Mouse (Mus musculus) CH12.LX (cell line): Measurements from ENCODE around the gene Slc26a8. TPM values are rescaled to one million over a fixed set of nuclear protein-coding genes. Genes with fewer than 3 reads are reported as not detected.

Source experiments
- DNase-seq: peaks from one replicate; pipeline ENCODE4 v3.0.0-alpha.2; 2013; ENCODE audit errors: extremely low read depth
- H3K27ac ChIP-seq: 2 replicates; pipeline ENCODE4 v1.5.1; 2012; ENCODE audit warnings: low read depth, mild to moderate bottlenecking, control low read depth, moderate library complexity; ENCODE audit not compliant: insufficient read depth
- H3K27me3 ChIP-seq: replicated peaks from 2 replicates; pipeline ENCODE3; 2012; ENCODE audit warnings: inconsistent platforms
- H3K36me3 ChIP-seq, 2 experiments: replicated peaks in 1 of 2; 2 replicates each; pipeline versions ENCODE3 to v1.6.1; 2012; ENCODE audit warnings: inconsistent platforms in 1 of 2, low read length in 1 of 2, mild to moderate bottlenecking in 1 of 2, mixed read lengths in 1 of 2, moderate library complexity in 1 of 2; ENCODE audit not compliant: control insufficient read depth in 1 of 2, insufficient read depth in 1 of 2
- H3K4me1 ChIP-seq, 2 experiments: 2 replicates each; pipeline ENCODE4 v1.6.1; 2012; ENCODE audit warnings: inconsistent platforms in 1 of 2, moderate library complexity in 1 of 2; ENCODE audit not compliant: insufficient read depth in 2 of 2, control insufficient read depth in 1 of 2
- H3K4me2 ChIP-seq: 2 replicates; pipeline ENCODE4 v1.6.1; 2012; ENCODE audit warnings: low read depth, mild to moderate bottlenecking, control low read depth; ENCODE audit not compliant: poor library complexity, insufficient read depth, severe bottlenecking
- H3K4me3 ChIP-seq, 3 experiments: fragments of 150-350 bp in 1 of 3; sonication (generic) in 1 of 3; replicated peaks in 1 of 3; 2 replicates each; pipeline versions ENCODE3 to v1.5.1; 2011 to 2012; ENCODE audit warnings: low read depth in 2 of 3, low read length in 2 of 3, mild to moderate bottlenecking in 2 of 3, moderate library complexity in 2 of 3, control low read depth in 1 of 3, improper control_type of control experiment in 1 of 3, inconsistent platforms in 1 of 3, mixed read lengths in 1 of 3; ENCODE audit not compliant: poor library complexity in 1 of 3
- H3K79me2 ChIP-seq: replicated peaks from 2 replicates; pipeline ENCODE4 v1.6.1; 2012; ENCODE audit warnings: mild to moderate bottlenecking, moderate library complexity; ENCODE audit not compliant: control insufficient read depth, poor library complexity, insufficient read depth, severe bottlenecking; ENCODE audit errors: extremely low read depth
- H3K9ac ChIP-seq: 2 replicates; pipeline ENCODE4 v1.6.1; 2012; ENCODE audit warnings: low read depth, mild to moderate bottlenecking, control low read depth, moderate library complexity; ENCODE audit not compliant: insufficient read depth
- H3K9me3 ChIP-seq: replicated peaks from 2 replicates; pipeline ENCODE3; 2012; ENCODE audit warnings: low read length, inconsistent platforms, mixed read lengths
- CHD1 ChIP-seq: IDR thresholded peaks from 2 replicates; pipeline ENCODE4 v1.6.1; 2012; ENCODE audit warnings: low read depth, low read length, improper control_type of control experiment, inconsistent platforms
- CHD2 ChIP-seq: IDR thresholded peaks from 2 replicates; pipeline ENCODE4 v1.6.1; 2011; ENCODE audit warnings: low read length, improper control_type of control experiment
- CTCF ChIP-seq, 2 experiments: IDR thresholded peaks in 1 of 2; conservative IDR thresholded peaks in 1 of 2; 2 replicates each; pipeline ENCODE4 v1.5.1; 2011 to 2012; ENCODE audit warnings: low read depth in 2 of 2, low read length in 2 of 2, improper control_type of control experiment in 1 of 2, inconsistent platforms in 1 of 2, mild to moderate bottlenecking in 1 of 2, moderate library complexity in 1 of 2
- E2F4 ChIP-seq: IDR thresholded peaks from 2 replicates; pipeline ENCODE4 v1.6.1; 2011; ENCODE audit warnings: low read depth, low read length, improper control_type of control experiment; ENCODE audit not compliant: insufficient replicate concordance
- ELF1 ChIP-seq: IDR thresholded peaks from 2 replicates; pipeline ENCODE4 v1.6.1; 2014; ENCODE audit warnings: low read depth, mild to moderate bottlenecking, inconsistent platforms, low read length, improper control_type of control experiment
- EP300 ChIP-seq: IDR thresholded peaks from 2 replicates; pipeline ENCODE4 v1.6.1; 2011; ENCODE audit warnings: low read length, improper control_type of control experiment
- HCFC1 ChIP-seq: IDR thresholded peaks from 2 replicates; pipeline ENCODE4 v1.6.1; 2012; ENCODE audit warnings: low read depth, mild to moderate bottlenecking, inconsistent platforms, low read length, improper control_type of control experiment
- IRF4 ChIP-seq: IDR thresholded peaks from 2 replicates; pipeline ENCODE4 v1.6.1; 2014; ENCODE audit warnings: low read depth, mild to moderate bottlenecking, inconsistent platforms, low read length, improper control_type of control experiment
- JUN ChIP-seq: IDR thresholded peaks from 2 replicates; pipeline ENCODE4 v1.6.1; 2011; ENCODE audit warnings: low read depth, mild to moderate bottlenecking, low read length, improper control_type of control experiment, moderate library complexity; ENCODE audit not compliant: insufficient read depth
- JUND ChIP-seq: conservative IDR thresholded peaks from 2 replicates; pipeline ENCODE4 v1.6.1; 2011; ENCODE audit warnings: low read depth, low read length, improper control_type of control experiment
- MYC ChIP-seq: IDR thresholded peaks from 2 replicates; pipeline ENCODE4 v1.6.1; 2011; ENCODE audit warnings: low read depth, mild to moderate bottlenecking, improper control_type of control experiment, low read length
- NELFE ChIP-seq: IDR thresholded peaks from 2 replicates; pipeline ENCODE4 v1.6.1; 2011; ENCODE audit warnings: low read depth, low read length, improper control_type of control experiment
- PAX5 ChIP-seq: IDR thresholded peaks from 2 replicates; pipeline ENCODE4 v1.6.1; 2012; ENCODE audit warnings: low read length, inconsistent platforms, mixed read lengths
- POLR2A ChIP-seq: IDR thresholded peaks from 2 replicates; pipeline ENCODE4 v1.6.1; 2011; ENCODE audit warnings: low read depth, mild to moderate bottlenecking, improper control_type of control experiment, low read length
- RAD21 ChIP-seq: IDR thresholded peaks from 2 replicates; pipeline ENCODE4 v1.6.1; 2011; ENCODE audit warnings: low read depth, mild to moderate bottlenecking, low read length, improper control_type of control experiment, moderate library complexity
- RCOR1 ChIP-seq: conservative IDR thresholded peaks from 2 replicates; pipeline ENCODE4 v1.6.1; 2012; ENCODE audit warnings: low read depth, mild to moderate bottlenecking, inconsistent platforms, low read length, improper control_type of control experiment
- SMC3 ChIP-seq: IDR thresholded peaks from 2 replicates; pipeline ENCODE4 v1.6.1; 2011; ENCODE audit warnings: low read depth, low read length, improper control_type of control experiment
- TBP ChIP-seq: conservative IDR thresholded peaks from 2 replicates; pipeline ENCODE4 v1.6.1; 2011; ENCODE audit warnings: low read depth, low read length, improper control_type of control experiment
- UBTF ChIP-seq: IDR thresholded peaks from 2 replicates; pipeline ENCODE4 v1.6.1; 2012; ENCODE audit warnings: low read depth, mild to moderate bottlenecking, inconsistent platforms, low read length, improper control_type of control experiment, moderate library complexity
- USF1 ChIP-seq: IDR thresholded peaks from 2 replicates; pipeline ENCODE4 v1.6.1; 2014; ENCODE audit warnings: low read depth, mild to moderate bottlenecking, inconsistent platforms, low read length, improper control_type of control experiment
- ZKSCAN1 ChIP-seq: IDR thresholded peaks from 2 replicates; pipeline ENCODE4 v1.6.1; 2012; ENCODE audit warnings: low read depth, inconsistent platforms, low read length, improper control_type of control experiment, borderline replicate concordance
- ZMIZ1 ChIP-seq: IDR thresholded peaks from 2 replicates; pipeline ENCODE4 v1.6.1; 2012; ENCODE audit warnings: low read depth, mild to moderate bottlenecking, inconsistent platforms, low read length, improper control_type of control experiment
- dilution Hi-C: fragments of 300-500 bp; cut with MboI; formaldehyde crosslinking; loops from 2 replicates; pipeline ENCODE4 v1.14.3; 2020; ENCODE audit warnings: low sequenced_read_pairs; ENCODE audit not compliant: extremely low pct_unique_long_range_greater_than_20kb, extremely low pct_ligation_motif_present
- in situ Hi-C: fragments of 300-500 bp; cut with MboI; formaldehyde crosslinking; loops from 3 replicates; pipeline ENCODE4 v1.14.3; 2019; ENCODE audit warnings: low sequenced_read_pairs, low pct_ligation_motif_present, low pct_unique_long_range_greater_than_20kb, mixed read lengths
- polyA plus RNA-seq: library from polyadenylated mRNA; unstranded; fragments of >175 nt; gene quantifications from 2 replicates; pipeline ENCODE4 v1.2.1, GENCODE M21; 2012; ENCODE audit warnings: low read depth; ENCODE audit not compliant: insufficient read length
- total RNA-seq, 2 experiments: library from RNA; depleted of rRNA; stranded (reverse); fragments of 300-350 nt in 1 of 2; fragments of >200 nt in 1 of 2; gene quantifications; 2 replicates each; pipeline ENCODE4 v1.2.3; 2012 to 2014

Gene Slc26a8
- total and polyA plus RNA-seq, 3 experiments, result 0.44 TPM; not detected in 2

- TF ChIP-seq ELF1, result peak; percentile 80
- TF ChIP-seq CHD2, result peak; percentile 100
- 0 out of 2 replicates have a peak, but pooled peaks have one; percentile 35 for TF ChIP-seq IRF4
- TF ChIP-seq ZMIZ1, result peak; percentile 57; the same call in 1 of the 2 replicates
- no peak for TF ChIP-seq CHD1
- no peak for TF ChIP-seq EP300
- peak; percentile 18; the same call in 1 of the 2 replicates for TF ChIP-seq E2F4
- TF ChIP-seq TBP, result no peak
- no peak for TF ChIP-seq PAX5
- TF ChIP-seq SMC3, result peak; percentile 79
- TF ChIP-seq HCFC1, result peak; percentile 79
- no peak for TF ChIP-seq JUND
Measured at GRCm38 (mm10) chr17:28690776-28691686, 998 bp upstream of the Slc26a8 start, which contains the start of gene Mapk14 (continued).

GRCm38 (mm10) chr17:28687354-28687753 lies 2.7 kb downstream of the Slc26a8 start:
- H3K36me3 ChIP-seq, result no peaks in the 10 kb centered on the region
- in situ Hi-C loops, result no loop called here
- no peak for TF ChIP-seq JUND
- no peak for TF ChIP-seq RCOR1
- no peak for TF ChIP-seq CHD2
- no peak for TF ChIP-seq TBP
- TF ChIP-seq RAD21, result no peak
- no peak for TF ChIP-seq MYC
- TF ChIP-seq JUN, result no peak
- TF ChIP-seq POLR2A, result no peak
- no peak for TF ChIP-seq HCFC1
- TF ChIP-seq E2F4, result no peak
- no peak for TF ChIP-seq NELFE
- no peak for TF ChIP-seq UBTF
- TF ChIP-seq USF1, result no peak
- TF ChIP-seq ZKSCAN1, result no peak
- TF ChIP-seq CTCF (conservative IDR thresholded peaks at IDR 0.05 in 1 of 2, IDR thresholded peaks at IDR 0.05 in 1 of 2; ENCODE audit: low read depth in 2 of 2, low read length in 2 of 2), result no peak
- dilution Hi-C loops, result no loop called here
- H3K9ac ChIP-seq, result no peak overlapping the region
- no peaks in the 10 kb centered on the region for H3K9me3 ChIP-seq
- peaks cover 8% of the 10 kb centered on the region; the same call in 1 of the 2 replicates for H3K79me2 ChIP-seq
- no peak overlapping the region for H3K4me2 ChIP-seq
- no peak overlapping the region for H3K4me3 ChIP-seq
- H3K27ac ChIP-seq, result no peak overlapping the region
- H3K4me1 ChIP-seq, result peaks cover 0 to 3% of the 10 kb centered on the region in 2 experiments; a peak in 2 of 4 replicates
- H3K27me3 ChIP-seq, result no peaks in the 10 kb centered on the region
- DNase-seq, result no peak
